In genomic region chr12:80106896-80107667, GRCm38 (mm10) we compare ENCODE assay signal across 10 mouse cellular contexts. TPM values are rescaled to one million over a fixed set of nuclear protein-coding genes. Genes with fewer than 3 reads are reported as not detected.
DNase-seq lines count a peak whose midpoint lies in the region; ATAC-seq and TF ChIP-seq lines count a peak whose summit lies in the region.
"Had no signal": no experiment of that assay in that cellular context is flagged by ENCODE, and none has a peak within 500 bp of the region (broad histone marks: within the 10 kb centered on the region; RNA-seq: fewer than 3 reads in every experiment).

No protein-coding gene starts in this region.

- no peak for TF ChIP-seq CTCF in heart, postnatal 0 days (IDR thresholded peaks at IDR 0.05; ENCODE audit: low read depth)
- TF ChIP-seq CTCF in left cerebral cortex, adult 2 months (IDR thresholded peaks at IDR 0.05) = no peak
- no peak for TF ChIP-seq CTCF in thymus, adult 2 months (IDR thresholded peaks at IDR 0.05; ENCODE audit: borderline replicate concordance, control insufficient read depth, extremely low read depth, insufficient read depth, low read length, poor library complexity)

- WGBS in heart, postnatal 0 days = 93% methylated on average over 3 of the region's 3 CpGs
- 91% methylated on average over 3 of the region's 3 CpGs for WGBS in intestine, embryonic 15.5 days
- WGBS in thymus, adult 2 months = 96% methylated on average over 3 of the region's 3 CpGs

- intact Hi-C loops in left cerebral cortex, adult 2 months (cut with DNase I) = loop anchor here (5.0 kb wide), 1 partner anchor 115 kb away; no protein-coding TSS in a partner anchor

- H3K4me2 ChIP-seq in heart, postnatal 0 days (ENCODE audit: low read depth, low read length) = no peak overlapping the region
- no peak overlapping the region for H3K4me2 ChIP-seq in intestine, embryonic 15.5 days (replicated peaks)

- peaks cover 21% of the 10 kb centered on the region for H3K36me3 ChIP-seq in heart, postnatal 0 days (replicated peaks; ENCODE audit: control insufficient read depth, insufficient read depth, low read length)
- 0 out of 2 replicates have a peak, but pooled peaks cover 5% of the 10 kb centered on the region for H3K36me3 ChIP-seq in intestine, embryonic 15.5 days
- H3K36me3 ChIP-seq in thymus, adult 2 months (ENCODE audit: control insufficient read depth, insufficient read depth, low read length) = peaks cover 33% of the 10 kb centered on the region

- TF ChIP-seq EP300 in heart, postnatal 0 days (IDR thresholded peaks at IDR 0.05; ENCODE audit: low read depth) = no peak

- no peaks in the 10 kb centered on the region for H3K9me3 ChIP-seq in heart, postnatal 0 days (replicated peaks; ENCODE audit: control insufficient read depth, low read length)
- no peaks in the 10 kb centered on the region for H3K9me3 ChIP-seq in intestine, embryonic 15.5 days

- no peak for TF ChIP-seq POLR2A in thymus, adult 2 months (IDR thresholded peaks at IDR 0.05; ENCODE audit: control insufficient read depth, extremely low read depth, insufficient read depth, low read length, poor library complexity)

- H3K4me3 ChIP-seq in heart, postnatal 0 days (ENCODE audit: low read depth, low read length) = no peak overlapping the region
- H3K4me3 ChIP-seq in intestine, embryonic 15.5 days (replicated peaks) = no peak overlapping the region
- no peak overlapping the region for H3K4me3 ChIP-seq in left cerebral cortex, adult 2 months
- no peak overlapping the region for H3K4me3 ChIP-seq in thymus, adult 2 months (ENCODE audit: control insufficient read depth, insufficient read depth, low read length)

- no peak overlapping the region for H3K9ac ChIP-seq in heart, postnatal 0 days (replicated peaks; ENCODE audit: low read depth, low read length)
- no peak overlapping the region for H3K9ac ChIP-seq in intestine, embryonic 15.5 days

- H3K4me1 ChIP-seq in heart, postnatal 0 days (ENCODE audit: control insufficient read depth, insufficient read depth) = peaks cover 12% of the 10 kb centered on the region; the same call in 1 of the 2 replicates
- H3K4me1 ChIP-seq in intestine, embryonic 15.5 days (replicated peaks) = peaks cover 4% of the 10 kb centered on the region; the same call in 1 of the 2 replicates
- H3K4me1 ChIP-seq in thymus, adult 2 months (replicated peaks; ENCODE audit: control insufficient read depth, insufficient read depth, low read length) = peaks cover 18% of the 10 kb centered on the region

- H3K27me3 ChIP-seq in heart, postnatal 0 days (ENCODE audit: control insufficient read depth, insufficient read depth, low read length) = no peaks in the 10 kb centered on the region
- no peaks in the 10 kb centered on the region for H3K27me3 ChIP-seq in intestine, embryonic 15.5 days (replicated peaks)
- H3K27me3 ChIP-seq in thymus, adult 2 months (ENCODE audit: control insufficient read depth, insufficient read depth, low read length) = no peaks in the 10 kb centered on the region

- H3K27ac ChIP-seq in heart, postnatal 0 days (ENCODE audit: low read depth) = peak overlapping the region; percentile 20; the same call in 1 of the 2 replicates
- H3K27ac ChIP-seq in intestine, embryonic 15.5 days = peak overlapping the region; percentile 60; the same call in 1 of the 2 replicates
- no peak overlapping the region for H3K27ac ChIP-seq in left cerebral cortex, adult 2 months
- no peak overlapping the region for H3K27ac ChIP-seq in thymus, adult 2 months (ENCODE audit: control insufficient read depth, insufficient read depth, low read length)

- ATAC-seq in heart, postnatal 0 days (ENCODE audit: insufficient read depth, low read depth) = no peak
- ATAC-seq in intestine, embryonic 15.5 days = no peak

- DNase-seq in heart, postnatal 0 days (ENCODE audit: low spot score) = no peak
- no peak for DNase-seq in heart, adult 8-10 months (ENCODE audit: low spot score)
- DNase-seq in retina, embryonic 14.5 days (ENCODE audit: low spot score) = peak; percentile 35
- no peak for DNase-seq in retina, postnatal 1 day
- DNase-seq in spleen, postnatal 14 days (ENCODE audit: low spot score in 2 of 2) = no peak
- no peak for DNase-seq in left cerebral cortex, adult 2 months (ENCODE audit: extremely low spot score in 1 of 2, low spot score in 2 of 2)
- DNase-seq in thymus, adult 2 months = no peak
- DNase-seq: cerebellum, adult 2 months; gastrocnemius, postnatal 14 days had no signal

RNA-seq across cellular contexts. Expression of gene Zfp36l1, which starts 5.7 kb away (rescaled TPM):
- 80.6 and 85.1 TPM in 2 replicates for total RNA-seq in heart, postnatal 0 days (2014; rRNA removed; ENCODE audit: low replicate concordance)
- 60.3 and 69.6 TPM in 2 replicates for polyA plus RNA-seq in heart, postnatal 0 days (2015; fragmentation: Nextera tagmentation; extraction: Ambion mirVana)
- 100 to 1,000 TPM in 1 of 4 experiments, 10 to 100 TPM in 3; 65.0 to 103 (median 80.0) TPM for total RNA-seq in heart, adult 8-10 months (2022)
- 95.8 and 107 TPM in 2 replicates for polyA plus RNA-seq in intestine, embryonic 15.5 days (2015; fragmentation: Nextera tagmentation; extraction: Ambion mirVana)
- 10 to 100 TPM; 32.7 to 39.2 TPM for total RNA-seq in left cerebral cortex, adult 2 months (2021)
- 253 and 297 TPM in 2 replicates for polyA plus RNA-seq in thymus, adult 2 months (2012; rRNA removed)

Comparison
In these comparisons a context has a peak if more than half of its experiments do, and no peak if none do; other contexts are left out.
1. H3K27ac ChIP-seq: peak in heart, postnatal 0 days (single experiment) and intestine, embryonic 15.5 days (single experiment); none in left cerebral cortex, adult 2 months (single experiment) and thymus, adult 2 months (single experiment).